Mouse (Mus musculus) liver, embryonic 12.5 days (tissue): Measurements from ENCODE around the gene Sumo2. TPM values are rescaled to one million over a fixed set of nuclear protein-coding genes. Genes with fewer than 3 reads are reported as not detected.

Experiments used
- ATAC-seq: fragments of 200-750 bp; cut with Nextera tagmentation; 2 replicates; pipeline ENCODE4 v1.8.0; 2017; ENCODE audit warnings: moderate number of reproducible peaks, mild to moderate bottlenecking, moderate library complexity
- H3K27ac ChIP-seq: fragments of 300-500 bp; sonication (generic); 2 replicates; pipeline ENCODE4 v1.5.1; 2016; ENCODE audit warnings: mild to moderate bottlenecking
- H3K27me3 ChIP-seq: fragments of 300-500 bp; sonication (generic); replicated peaks from 2 replicates; pipeline ENCODE4 v1.6.1; 2016; ENCODE audit warnings: mild to moderate bottlenecking, moderate library complexity
- H3K36me3 ChIP-seq: fragments of 300-500 bp; sonication (generic); 2 replicates; pipeline ENCODE4 v1.6.1; 2016; ENCODE audit warnings: mild to moderate bottlenecking, moderate library complexity
- H3K4me1 ChIP-seq: fragments of 300-500 bp; sonication (generic); 2 replicates; pipeline ENCODE4 v1.6.1; 2016
- H3K4me2 ChIP-seq: fragments of 300-500 bp; sonication (generic); 2 replicates; pipeline ENCODE4 v1.6.1; 2016; ENCODE audit warnings: mild to moderate bottlenecking, moderate library complexity
- H3K4me3 ChIP-seq: fragments of 300-500 bp; sonication (generic); 2 replicates; pipeline ENCODE4 v1.5.1; 2016; ENCODE audit warnings: mild to moderate bottlenecking, moderate library complexity
- H3K9ac ChIP-seq: fragments of 300-500 bp; sonication (generic); 2 replicates; pipeline ENCODE4 v1.6.1; 2016; ENCODE audit warnings: mild to moderate bottlenecking, moderate library complexity
- H3K9me3 ChIP-seq: fragments of 300-500 bp; sonication (generic); replicated peaks from 2 replicates; pipeline ENCODE4 v1.6.1; 2016; ENCODE audit warnings: mild to moderate bottlenecking, moderate library complexity
- WGBS: fragments of 180-500 bp; shearing (Covaris S2); methylation state at CpG from one replicate; pipeline ENCODE4 v1.1.7; 2016; ENCODE audit not compliant: insufficient replicate concordance; 5-methylcytosine and 5-hydroxymethylcytosine counted together
- polyA plus RNA-seq: library from polyadenylated mRNA; unstranded; fragments of >200 nt; fragmentation: Nextera tagmentation; extraction: Ambion mirVana; gene quantifications from 2 replicates; pipeline ENCODE4 v1.2.1, GENCODE M21; 2016

The Sumo2 gene
- polyA plus RNA-seq = 574 and 585 TPM in 2 replicates

DNA sequence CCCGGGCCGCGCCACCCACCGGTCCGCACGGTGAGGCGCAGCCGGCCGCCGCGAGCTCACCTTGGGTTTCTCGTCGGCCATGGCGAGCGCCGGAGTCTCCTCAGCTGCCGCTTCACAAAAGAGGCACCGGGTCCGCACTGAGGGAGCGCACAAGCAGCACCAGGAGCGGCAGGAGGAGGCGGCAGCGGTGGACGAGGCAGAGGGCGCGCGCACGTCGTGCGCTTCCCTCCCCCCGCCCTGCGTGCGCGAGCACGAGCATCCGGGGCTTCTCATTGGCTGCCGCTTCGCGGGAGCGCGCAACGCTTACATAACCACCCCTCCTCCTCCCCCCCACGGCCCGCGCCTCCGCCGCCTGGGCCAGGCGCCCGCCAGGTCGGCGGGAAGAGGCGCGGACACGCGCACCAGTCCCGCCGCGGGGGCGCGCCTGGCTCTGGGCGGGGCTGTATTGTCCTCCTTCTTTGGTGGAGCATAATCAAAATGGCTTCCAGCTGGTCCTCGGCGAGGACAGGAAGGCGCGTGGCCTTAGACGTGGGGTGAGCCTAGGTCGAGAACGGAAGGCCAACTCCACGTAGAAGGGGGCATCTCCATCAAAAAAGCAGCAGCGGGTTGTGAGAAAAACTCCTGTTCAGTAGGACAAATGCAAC is at the start of gene Sumo2:
Sumo2 (minus strand) TSS at position 239 of the 644 bp plus-strand sequence.
- Histone ChIP-seq H3K4me3 (peak within 1 kb of the TSS; percentile 96), H3K4me1 (peaks cover 38% of the 10 kb centered on the region), H3K36me3 (peaks cover 36% of the 10 kb centered on the region), H3K9ac (peak within 1 kb of the TSS; percentile 99), H3K4me2 (peak within 1 kb of the TSS; percentile 86), H3K27ac (peak within 1 kb of the TSS; percentile 100), H3K27me3 (no peaks in the 10 kb centered on the region), H3K9me3 (no peaks in the 10 kb centered on the region)
- WGBS = 2% methylated on average over 33 of the region's 70 CpGs
- ATAC-seq = peak; percentile 88

DNA sequence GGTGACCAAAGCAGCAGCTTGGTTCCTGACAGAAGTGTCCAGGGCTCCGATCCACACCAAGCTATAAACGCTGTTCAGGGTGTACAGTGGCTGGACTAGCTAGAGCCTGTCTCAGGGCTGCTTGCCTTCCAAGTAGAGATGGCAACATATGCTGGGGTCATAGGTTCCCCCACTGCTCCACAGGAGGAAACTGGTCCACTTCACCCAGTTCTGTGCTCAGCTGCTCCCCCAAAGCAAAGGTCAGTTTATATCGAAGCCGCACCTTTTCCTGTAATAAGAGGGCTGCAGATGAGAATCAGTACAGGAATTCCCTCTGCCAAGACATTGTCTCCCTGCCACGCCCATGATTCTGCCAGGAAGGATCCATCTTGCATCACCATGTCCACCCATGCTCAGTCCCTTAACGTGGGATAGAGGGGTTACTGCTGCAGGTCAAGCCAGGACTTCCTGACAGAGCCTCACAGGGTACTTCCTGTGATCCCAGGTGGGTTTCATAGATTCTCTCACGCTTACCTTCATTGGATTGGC is 49.6 kb upstream of the Sumo2 start:
- H3K27ac ChIP-seq = no peak overlapping the region
- H3K4me3 ChIP-seq = no peak overlapping the region
- H3K9me3 ChIP-seq = no peaks in the 10 kb centered on the region
- no peaks in the 10 kb centered on the region for H3K27me3 ChIP-seq
- H3K4me2 ChIP-seq = no peak overlapping the region
- WGBS = 86% methylated on average over 7 of the region's 7 CpGs
- ATAC-seq = no peak
- no peaks in the 10 kb centered on the region for H3K4me1 ChIP-seq
- peaks cover 98% of the 10 kb centered on the region for H3K36me3 ChIP-seq
- no peak overlapping the region for H3K9ac ChIP-seq

DNA sequence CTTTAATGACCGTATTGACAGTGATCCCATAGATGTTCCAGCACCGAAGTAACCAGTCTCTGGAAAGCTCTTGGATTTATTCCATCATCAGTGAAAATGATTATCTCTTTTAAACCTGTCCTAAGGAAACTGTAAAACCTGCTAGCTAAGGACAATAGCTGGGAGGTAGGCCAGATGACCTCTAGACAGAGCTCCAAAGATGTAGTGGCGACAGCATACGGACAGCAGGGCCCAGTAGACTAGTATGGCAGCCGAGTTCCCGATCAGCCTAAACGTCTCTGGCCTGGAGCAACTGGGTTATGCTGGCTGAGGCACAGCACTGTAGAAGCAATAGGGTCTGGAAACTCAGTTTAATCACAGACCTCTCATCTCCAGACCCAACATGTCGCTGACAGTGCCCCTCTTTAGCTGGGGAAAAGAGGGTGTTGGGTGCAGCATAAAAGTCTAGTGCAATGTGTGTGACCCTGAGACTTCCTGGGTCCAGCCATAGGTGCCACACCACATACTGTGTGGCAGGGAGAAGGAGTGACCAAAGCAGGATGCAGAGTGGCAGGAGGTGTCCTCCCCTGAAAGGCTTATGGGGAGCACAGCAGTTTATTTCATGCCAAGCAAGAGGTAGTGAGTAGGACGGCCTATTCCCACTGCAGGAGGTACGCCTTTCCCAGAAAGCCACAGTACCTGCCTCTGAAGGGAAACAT is 48.4 kb upstream of the Sumo2 start:
- ATAC-seq = peak; percentile 22; the same call in 1 of the 2 replicates
- Histone ChIP-seq H3K9ac (no peak overlapping the region), H3K27ac (no peak overlapping the region), H3K27me3 (no peaks in the 10 kb centered on the region), H3K36me3 (peaks cover 97% of the 10 kb centered on the region), H3K9me3 (no peaks in the 10 kb centered on the region), H3K4me1 (no peaks in the 10 kb centered on the region), H3K4me2 (no peak overlapping the region), H3K4me3 (no peak overlapping the region)
- WGBS = 82% methylated on average over 10 of the region's 10 CpGs

DNA sequence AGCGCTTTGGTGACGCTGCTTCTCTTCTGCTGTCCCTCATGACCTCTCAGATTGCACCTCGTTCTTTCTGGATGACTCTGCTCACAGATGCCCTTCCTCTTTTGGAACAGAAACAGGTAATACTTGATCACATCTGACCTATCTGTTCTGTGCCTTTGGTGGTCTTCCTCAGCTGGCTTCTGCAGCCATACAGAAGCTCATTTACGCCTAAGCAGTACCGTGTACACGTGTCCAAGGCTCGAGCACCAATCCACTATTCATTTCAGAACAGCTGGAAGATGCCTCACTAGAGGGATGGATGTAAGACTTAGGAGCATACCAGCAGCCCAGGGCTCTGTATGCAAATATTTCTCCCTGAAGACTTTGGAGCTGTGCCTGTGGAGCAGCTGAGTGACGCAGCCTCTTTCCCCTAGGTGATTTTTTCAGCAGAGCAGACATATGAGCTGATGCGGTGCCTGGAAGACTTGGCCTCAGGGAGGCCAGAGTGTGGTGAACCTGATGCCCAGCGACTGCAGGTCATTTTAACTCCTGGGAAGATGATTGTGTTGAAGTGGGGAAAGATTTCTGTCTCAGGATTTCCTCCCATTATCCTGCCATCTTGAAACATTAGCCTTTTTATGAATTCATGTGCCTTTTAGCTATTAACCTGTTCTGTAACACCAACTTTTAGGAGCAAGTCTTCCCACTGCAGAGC is 47.0 kb upstream of the Sumo2 start:
- Histone ChIP-seq H3K9ac (no peak overlapping the region), H3K27ac (no peak overlapping the region), H3K27me3 (no peaks in the 10 kb centered on the region), H3K4me1 (no peaks in the 10 kb centered on the region), H3K4me3 (no peak overlapping the region), H3K36me3 (peaks cover 99% of the 10 kb centered on the region), H3K9me3 (no peaks in the 10 kb centered on the region), H3K4me2 (no peak overlapping the region)
- 81% methylated on average over 10 of the region's 10 CpGs for WGBS
- ATAC-seq = no peak

DNA sequence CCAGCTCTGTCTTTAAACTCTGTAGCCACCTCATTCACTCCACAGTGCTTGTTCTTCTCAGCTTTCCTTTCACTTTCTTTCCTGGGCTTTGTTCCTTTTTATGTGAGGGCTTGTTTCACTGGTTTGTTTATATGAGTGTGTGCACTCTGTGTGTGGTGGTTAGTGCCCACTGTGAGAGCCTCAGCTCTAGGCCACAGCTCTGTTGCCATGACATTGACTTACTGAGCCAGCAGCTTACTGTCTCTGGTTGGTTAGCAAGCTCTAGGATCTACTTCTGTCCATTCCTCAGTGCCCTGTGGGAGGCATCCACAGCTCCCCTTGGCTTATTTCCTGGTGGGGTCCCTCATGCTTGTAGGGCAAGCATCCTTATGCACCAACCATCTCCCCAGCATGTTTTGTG is 43.0 kb upstream of the Sumo2 start:
- no peaks in the 10 kb centered on the region for H3K27me3 ChIP-seq
- H3K4me2 ChIP-seq = no peak overlapping the region
- H3K36me3 ChIP-seq = peaks cover 82% of the 10 kb centered on the region
- ATAC-seq = no peak
- H3K4me3 ChIP-seq = no peak overlapping the region
- no peaks in the 10 kb centered on the region for H3K9me3 ChIP-seq
- H3K4me1 ChIP-seq = no peaks in the 10 kb centered on the region
- no peak overlapping the region for H3K9ac ChIP-seq
- H3K27ac ChIP-seq = no peak overlapping the region

DNA sequence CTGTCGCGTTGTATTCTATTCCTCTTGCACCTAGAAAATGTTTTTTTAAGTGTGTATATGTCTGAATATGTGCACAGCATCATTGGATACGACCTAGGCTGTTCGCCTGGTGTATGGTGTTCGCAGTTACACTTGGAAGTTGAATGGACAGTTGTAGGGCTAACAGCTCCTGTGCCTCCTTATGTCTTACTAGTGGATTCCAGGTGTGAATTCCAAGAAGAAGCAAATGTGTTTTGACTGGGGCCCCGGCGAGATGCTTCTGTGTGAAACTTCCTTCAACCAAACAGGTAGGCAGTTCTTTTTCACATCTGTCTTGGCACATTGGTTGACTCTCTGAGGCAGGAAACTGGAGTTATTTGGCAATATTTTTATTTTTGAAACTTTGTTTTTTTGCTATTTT is 28.9 kb upstream of the Sumo2 start:
- Histone ChIP-seq H3K9me3 (no peaks in the 10 kb centered on the region), H3K27me3 (no peaks in the 10 kb centered on the region), H3K4me1 (peaks cover 40% of the 10 kb centered on the region), H3K9ac (peak overlapping the region; percentile 86), H3K4me2 (peak overlapping the region; percentile 78), H3K27ac (peak overlapping the region; percentile 88), H3K4me3 (peak overlapping the region; percentile 96), H3K36me3 (peaks cover 44% of the 10 kb centered on the region)
- 8% methylated on average over 7 of the region's 7 CpGs for WGBS
- no peak for ATAC-seq

DNA sequence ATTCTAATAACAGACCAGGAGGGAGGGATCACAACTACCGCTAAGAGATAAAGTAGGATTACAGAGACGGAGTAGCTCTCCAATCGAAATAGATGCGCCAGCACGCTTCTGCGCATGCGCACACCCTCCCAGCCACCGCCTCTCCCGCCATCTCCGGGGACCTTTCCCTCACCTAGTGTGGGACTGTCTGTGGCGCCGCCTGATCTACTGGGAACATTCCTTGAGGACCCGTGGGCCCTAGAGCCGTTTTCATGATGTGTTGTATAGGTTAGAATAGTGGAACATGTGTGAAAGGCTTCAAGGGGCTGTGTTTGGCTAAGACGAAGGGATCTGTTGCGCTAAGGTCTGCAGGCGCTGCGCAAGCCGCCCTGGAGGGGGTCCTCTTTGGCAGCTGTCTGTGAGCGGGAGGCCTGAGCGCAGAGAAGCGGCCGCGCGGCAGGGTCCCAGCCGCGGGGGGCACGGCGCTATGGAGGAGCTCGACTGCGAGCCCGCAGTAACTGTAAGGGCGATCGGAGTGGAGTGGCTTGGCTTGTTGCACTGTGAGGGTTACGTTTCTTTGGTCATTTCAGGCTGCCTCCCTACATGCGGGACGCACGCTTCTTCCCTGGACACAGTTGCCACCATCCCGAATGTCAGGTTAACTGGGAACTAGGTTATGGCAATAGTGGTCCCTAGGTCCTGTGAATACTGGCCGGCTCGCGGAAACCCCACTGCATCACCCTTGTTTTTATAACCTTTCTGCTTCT is 28.2 kb upstream of the Sumo2 start, which contains the start of gene Nup85:
Nup85 (plus strand) TSS at position 371 of the 746 bp plus-strand sequence.
- no peaks in the 10 kb centered on the region for H3K9me3 ChIP-seq
- H3K4me2 ChIP-seq = peak within 1 kb of the TSS; percentile 78
- H3K4me1 ChIP-seq = peaks cover 40% of the 10 kb centered on the region
- peaks cover 37% of the 10 kb centered on the region for H3K36me3 ChIP-seq
- WGBS = under 1% methylated on average over 42 of the region's 42 CpGs
- ATAC-seq = peak; percentile 92
- peak within 1 kb of the TSS; percentile 86 for H3K9ac ChIP-seq
- H3K4me3 ChIP-seq = peak within 1 kb of the TSS; percentile 96
- H3K27me3 ChIP-seq = no peaks in the 10 kb centered on the region
- H3K27ac ChIP-seq = peak within 1 kb of the TSS; percentile 88

DNA sequence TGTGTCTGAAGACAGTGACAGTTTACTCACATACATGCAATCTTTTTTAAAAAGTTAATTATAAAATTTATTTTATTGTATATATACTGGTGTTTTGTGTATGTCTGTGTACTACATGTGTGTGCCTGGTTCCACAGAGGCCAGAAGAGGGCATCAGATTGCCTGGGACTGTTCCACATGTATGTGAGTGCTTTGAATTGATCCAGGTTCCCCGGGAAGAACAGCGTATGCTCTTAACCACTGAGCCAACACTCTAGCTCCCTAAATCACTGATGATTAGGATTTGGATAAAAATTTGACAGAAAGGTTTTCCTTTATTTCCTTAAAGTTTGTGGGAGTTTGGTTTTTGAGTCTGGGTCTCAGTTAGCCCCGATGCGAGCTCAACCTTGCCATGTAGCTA is 27.3 kb upstream of the Sumo2 start:
- peak overlapping the region; percentile 88 for H3K27ac ChIP-seq
- WGBS = 36% methylated on average over 4 of the region's 4 CpGs
- peaks cover 29% of the 10 kb centered on the region for H3K36me3 ChIP-seq
- peak overlapping the region; percentile 86 for H3K9ac ChIP-seq
- peak overlapping the region; percentile 78 for H3K4me2 ChIP-seq
- H3K27me3 ChIP-seq = no peaks in the 10 kb centered on the region
- peak; percentile 50; the same call in 1 of the 2 replicates for ATAC-seq
- peak overlapping the region; percentile 96 for H3K4me3 ChIP-seq
- H3K4me1 ChIP-seq = peaks cover 43% of the 10 kb centered on the region
- no peaks in the 10 kb centered on the region for H3K9me3 ChIP-seq

DNA sequence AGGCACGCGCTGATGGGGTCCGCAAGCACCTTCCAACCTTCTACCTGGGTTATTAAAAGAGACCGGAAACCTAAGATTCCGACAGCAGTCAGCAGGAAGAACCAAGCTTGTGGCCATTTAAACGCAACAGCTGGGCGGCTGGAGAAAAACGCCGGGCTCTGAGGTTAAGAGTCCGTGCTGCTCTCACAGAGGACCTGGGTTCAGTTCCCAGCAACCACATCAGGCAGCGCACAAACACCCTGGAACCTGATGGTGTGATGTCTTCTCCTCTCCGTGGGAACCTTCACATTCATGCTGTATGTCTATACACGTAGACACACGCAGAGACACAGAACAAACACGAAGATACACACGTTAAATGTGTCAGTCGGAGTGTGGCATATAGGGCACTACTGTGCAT is 19.6 kb upstream of the Sumo2 start:
- H3K4me3 ChIP-seq = no peak overlapping the region
- no peaks in the 10 kb centered on the region for H3K36me3 ChIP-seq
- H3K4me2 ChIP-seq = no peak overlapping the region
- no peak for ATAC-seq
- no peaks in the 10 kb centered on the region for H3K9me3 ChIP-seq
- no peaks in the 10 kb centered on the region for H3K27me3 ChIP-seq
- 73% methylated on average over 17 of the region's 17 CpGs for WGBS
- no peak overlapping the region for H3K9ac ChIP-seq
- H3K4me1 ChIP-seq = peaks cover 5% of the 10 kb centered on the region; the same call in 1 of the 2 replicates
- no peak overlapping the region for H3K27ac ChIP-seq

DNA sequence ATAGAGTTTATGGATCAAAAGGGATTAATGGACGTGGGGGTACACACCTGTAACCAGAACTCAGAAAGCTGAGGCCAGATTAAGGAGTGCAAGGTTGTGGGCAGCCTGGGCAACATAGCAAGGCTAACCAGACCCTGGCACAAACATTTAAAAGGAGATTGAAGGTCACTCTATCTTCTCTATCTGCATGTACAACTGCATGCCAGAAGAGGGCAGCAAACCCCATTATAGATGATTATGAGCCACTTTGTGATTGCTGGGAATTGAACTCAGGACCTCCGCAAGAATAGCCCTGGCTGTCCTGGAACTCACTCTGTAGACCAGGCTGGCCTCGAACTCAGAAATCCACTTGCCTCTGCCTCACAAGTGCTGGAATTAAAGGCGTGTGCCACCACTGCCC is 16.7 kb upstream of the Sumo2 start:
- Histone ChIP-seq H3K4me2 (no peak overlapping the region), H3K9me3 (no peaks in the 10 kb centered on the region), H3K9ac (no peak overlapping the region), H3K27me3 (no peaks in the 10 kb centered on the region), H3K4me3 (no peak overlapping the region), H3K27ac (no peak overlapping the region), H3K36me3 (no peaks in the 10 kb centered on the region), H3K4me1 (no peaks in the 10 kb centered on the region)
- ATAC-seq = no peak
- 51% methylated on average over 4 of the region's 4 CpGs for WGBS

DNA sequence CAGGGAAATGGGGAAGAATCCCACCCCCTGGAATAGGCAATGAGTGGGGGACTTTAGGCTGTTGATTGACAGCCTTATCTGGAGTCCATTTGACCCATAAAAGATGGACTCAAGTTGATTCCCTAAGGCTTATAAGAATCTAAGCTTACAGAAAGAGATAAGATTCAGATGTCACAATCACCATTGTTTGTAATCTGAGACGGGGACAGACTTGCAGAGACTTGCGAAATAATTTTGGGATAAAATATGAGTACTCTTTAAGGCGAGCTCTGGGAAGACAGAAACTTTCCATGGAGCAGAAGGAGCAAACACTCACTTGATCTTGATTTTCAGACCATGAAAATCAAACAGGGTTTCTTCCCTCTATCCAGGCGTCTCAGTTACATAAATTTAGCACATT is 7.5 kb upstream of the Sumo2 start:
- Histone ChIP-seq H3K4me3 (no peak overlapping the region), H3K27ac (no peak overlapping the region), H3K36me3 (no peaks in the 10 kb centered on the region), H3K9ac (no peak overlapping the region), H3K27me3 (peaks cover 10% of the 10 kb centered on the region), H3K4me2 (no peak overlapping the region), H3K4me1 (no peaks in the 10 kb centered on the region), H3K9me3 (no peaks in the 10 kb centered on the region)
- no peak for ATAC-seq
- 48% methylated on average over 4 of the region's 4 CpGs for WGBS
